Mouse (Mus musculus) erythroblast, embryonic 14.5 days (primary cell): Measurements from ENCODE around the gene Tmprss3. TPM values are rescaled to one million over a fixed set of nuclear protein-coding genes. Genes with fewer than 3 reads are reported as not detected.

Source experiments
- H3K27me3 ChIP-seq: 2 replicates; pipeline ENCODE4 v1.6.1; 2012; ENCODE audit warnings: inconsistent platforms; ENCODE audit not compliant: control insufficient read depth
- H3K36me3 ChIP-seq: 2 replicates; pipeline ENCODE4 v1.6.1; 2012; ENCODE audit warnings: mild to moderate bottlenecking, inconsistent platforms; ENCODE audit not compliant: control insufficient read depth
- H3K4me1 ChIP-seq: 2 replicates; pipeline ENCODE4 v1.6.1; 2012; ENCODE audit warnings: inconsistent platforms; ENCODE audit not compliant: control insufficient read depth
- H3K4me3 ChIP-seq: replicated peaks from 2 replicates; pipeline ENCODE3; 2012; ENCODE audit warnings: moderate library complexity, mild to moderate bottlenecking, inconsistent platforms
- H3K9me3 ChIP-seq: 2 replicates; pipeline ENCODE4 v1.6.1; 2012; ENCODE audit warnings: low read length, inconsistent platforms, mixed read lengths; ENCODE audit not compliant: control insufficient read depth
- GATA1 ChIP-seq: IDR thresholded peaks from 2 replicates; pipeline ENCODE4 v1.6.1; 2012; ENCODE audit warnings: low read length, inconsistent platforms, mixed read lengths
- TAL1 ChIP-seq: IDR thresholded peaks from 3 replicates; pipeline ENCODE4 v1.6.1; 2012; ENCODE audit warnings: low read length, inconsistent platforms, mixed read lengths
- polyA plus RNA-seq: library from polyadenylated mRNA; stranded (reverse); fragments of >175 nt; gene quantifications from 2 replicates; pipeline ENCODE4 v1.2.3, GENCODE M21; 2012

Gene Tmprss3
- polyA plus RNA-seq, 1 experiment = not detected

GRCm38 (mm10) chr17:31152512-31152911 lies 46.3 kb downstream of the Tmprss3 start:
- TF ChIP-seq TAL1 = no peak
- no peak for TF ChIP-seq GATA1
- H3K4me1 ChIP-seq = peaks cover 8% of the 10 kb centered on the region
- H3K9me3 ChIP-seq = no peaks in the 10 kb centered on the region

GRCm38 (mm10) chr17:31145998-31146397 lies 52.8 kb downstream of the Tmprss3 start:
- Histone ChIP-seq H3K27me3 (no peaks in the 10 kb centered on the region), H3K36me3 (no peaks in the 10 kb centered on the region), H3K4me3 (no peak overlapping the region), H3K4me1 (no peaks in the 10 kb centered on the region), H3K9me3 (no peaks in the 10 kb centered on the region)
- TF ChIP-seq TAL1 (no peak), GATA1 (no peak)

More at GRCm38 (mm10) chr17:31152512-31152911, 46.3 kb downstream of the Tmprss3 start:
- H3K27me3 ChIP-seq = no peaks in the 10 kb centered on the region
- no peaks in the 10 kb centered on the region for H3K36me3 ChIP-seq
- H3K4me3 ChIP-seq = no peak overlapping the region

- Histone ChIP-seq H3K4me3 (no peak within 1 kb of the TSS), H3K36me3 (no peaks in the 10 kb centered on the region), H3K27me3 (no peaks in the 10 kb centered on the region), H3K9me3 (no peaks in the 10 kb centered on the region), H3K4me1 (no peaks in the 10 kb centered on the region)
- TF ChIP-seq TAL1 = no peak
Observed at GRCm38 (mm10) chr17:31144040-31145037, 54.4 kb downstream of the Tmprss3 start, which contains the start of gene Tff2. Gene Tff2, minus strand, starts transcription at chr17:31144282.

GRCm38 (mm10) chr17:31142116-31142515 lies 56.7 kb downstream of the Tmprss3 start:
- H3K36me3 ChIP-seq = no peaks in the 10 kb centered on the region
- no peaks in the 10 kb centered on the region for H3K4me1 ChIP-seq
- H3K9me3 ChIP-seq = no peaks in the 10 kb centered on the region
- H3K27me3 ChIP-seq = no peaks in the 10 kb centered on the region
- no peak for TF ChIP-seq GATA1
- no peak for TF ChIP-seq TAL1
- no peak overlapping the region for H3K4me3 ChIP-seq

GRCm38 (mm10) chr17:31138398-31138797 lies 60.4 kb downstream of the Tmprss3 start:
- H3K4me3 ChIP-seq = no peak overlapping the region
- no peaks in the 10 kb centered on the region for H3K36me3 ChIP-seq
- TF ChIP-seq GATA1 (no peak), TAL1 (no peak)
- no peaks in the 10 kb centered on the region for H3K27me3 ChIP-seq
- H3K9me3 ChIP-seq = no peaks in the 10 kb centered on the region
- H3K4me1 ChIP-seq = no peaks in the 10 kb centered on the region; the same call in none of the 2 replicates

- TF ChIP-seq TAL1 = no peak
- TF ChIP-seq GATA1 = no peak
- Histone ChIP-seq H3K4me1 (no peaks in the 10 kb centered on the region; the same call in none of the 2 replicates), H3K27me3 (no peaks in the 10 kb centered on the region), H3K36me3 (no peaks in the 10 kb centered on the region), H3K9me3 (no peaks in the 10 kb centered on the region), H3K4me3 (no peak overlapping the region)
Observed at GRCm38 (mm10) chr17:31136821-31137220, 62.0 kb downstream of the Tmprss3 start.

- Histone ChIP-seq H3K36me3 (no peaks in the 10 kb centered on the region), H3K4me1 (no peaks in the 10 kb centered on the region; the same call in none of the 2 replicates), H3K4me3 (no peak overlapping the region), H3K27me3 (no peaks in the 10 kb centered on the region), H3K9me3 (no peaks in the 10 kb centered on the region)
- TF ChIP-seq GATA1 (no peak), TAL1 (no peak)
Observed at GRCm38 (mm10) chr17:31136291-31136690, 62.5 kb downstream of the Tmprss3 start.

GRCm38 (mm10) chr17:31134913-31135312 lies 63.9 kb downstream of the Tmprss3 start:
- no peaks in the 10 kb centered on the region for H3K9me3 ChIP-seq
- H3K4me3 ChIP-seq = no peak overlapping the region
- H3K27me3 ChIP-seq = no peaks in the 10 kb centered on the region
- no peaks in the 10 kb centered on the region; the same call in none of the 2 replicates for H3K4me1 ChIP-seq
- TF ChIP-seq TAL1 (no peak), GATA1 (no peak)
- H3K36me3 ChIP-seq = no peaks in the 10 kb centered on the region

GRCm38 (mm10) chr17:31133776-31134175 lies 65.0 kb downstream of the Tmprss3 start:
- H3K4me3 ChIP-seq = no peak overlapping the region
- no peaks in the 10 kb centered on the region for H3K27me3 ChIP-seq
- H3K4me1 ChIP-seq = no peaks in the 10 kb centered on the region; the same call in none of the 2 replicates
- H3K9me3 ChIP-seq = no peaks in the 10 kb centered on the region
- no peaks in the 10 kb centered on the region for H3K36me3 ChIP-seq
- TF ChIP-seq GATA1 (no peak), TAL1 (no peak)
